Mouse (Mus musculus) natural killer cell, adult 2 months (primary cell): ENCODE data around the gene Gm10666.
"Not testable (repeated sequence)": the region's sequence is repeated elsewhere in the genome, so short reads cannot be mapped to it uniquely, and the experiment has no call there.

Experiments
- DNase-seq, 2 experiments: peaks; one replicate each; pipeline ENCODE4 v3.0.0; 2022; ENCODE audit warnings: low spot score in 2 of 2

The Gm10666 gene

GRCm38 (mm10) chr7:22134641-22135040, at the start of gene Gm10666:
TSS of gene Gm10666 (minus strand) at chr7:22134741.
- DNase-seq: not testable (repeated sequence)

GRCm38 (mm10) chr7:22163935-22164334, 29.4 kb upstream of the Gm10666 start, which contains the start of gene Vmn1r142:
TSS of gene Vmn1r142 (minus strand) at chr7:22164035.
- not testable (repeated sequence) for DNase-seq

GRCm38 (mm10) chr7:22118145-22118544, 16.4 kb downstream of the Gm10666 start, which contains the start of gene Gm16451:
TSS of gene Gm16451 (minus strand) at chr7:22118245.
- DNase-seq: not testable (repeated sequence)
